Mouse (Mus musculus) heart, postnatal 0 days (tissue): Measurements from ENCODE around the gene Snx7. TPM values are rescaled to one million over a fixed set of nuclear protein-coding genes. Genes with fewer than 3 reads are reported as not detected.

Experiments used
- ATAC-seq: fragments of 200-750 bp; cut with Nextera tagmentation; 2 replicates; pipeline ENCODE4 v1.8.0; 2017; ENCODE audit warnings: low read depth, moderate number of reproducible peaks, moderate library complexity; ENCODE audit not compliant: insufficient read depth
- DNase-seq: peaks from one replicate; pipeline ENCODE4 v3.0.0-alpha.2; 2016; ENCODE audit warnings: low spot score
- H3K27ac ChIP-seq: fragments of 300-500 bp; sonication (generic); 2 replicates; pipeline ENCODE4 v1.5.1; 2014; ENCODE audit warnings: low read depth, mild to moderate bottlenecking
- H3K27me3 ChIP-seq: fragments of 300-500 bp; sonication (generic); 2 replicates; pipeline ENCODE4 v1.6.1; 2014; ENCODE audit warnings: low read length, mixed read lengths; ENCODE audit not compliant: control insufficient read depth, insufficient read depth
- H3K36me3 ChIP-seq: fragments of 300-500 bp; sonication (generic); replicated peaks from 2 replicates; pipeline ENCODE4 v1.6.1; 2014; ENCODE audit warnings: low read length, mixed read lengths; ENCODE audit not compliant: control insufficient read depth, insufficient read depth
- H3K4me1 ChIP-seq: fragments of 300-500 bp; sonication (generic); 2 replicates; pipeline ENCODE4 v1.6.1; 2014; ENCODE audit warnings: antibody characterized with exemption; ENCODE audit not compliant: control insufficient read depth, insufficient read depth
- H3K4me2 ChIP-seq: fragments of 300-500 bp; sonication (generic); 2 replicates; pipeline ENCODE4 v1.6.1; 2014; ENCODE audit warnings: low read depth, mild to moderate bottlenecking, low read length, moderate library complexity
- H3K4me3 ChIP-seq: fragments of 300-500 bp; sonication (generic); 2 replicates; pipeline ENCODE4 v1.5.1; 2014; ENCODE audit warnings: low read depth, low read length
- H3K9ac ChIP-seq: fragments of 300-500 bp; sonication (generic); replicated peaks from 2 replicates; pipeline ENCODE4 v1.6.1; 2014; ENCODE audit warnings: low read depth, low read length, mixed read lengths
- H3K9me3 ChIP-seq: fragments of 300-500 bp; sonication (generic); replicated peaks from 2 replicates; pipeline ENCODE4 v1.6.1; 2016; ENCODE audit warnings: low read length; ENCODE audit not compliant: control insufficient read depth
- CTCF ChIP-seq: IDR thresholded peaks from 2 replicates; pipeline ENCODE4 v1.5.1; 2016; ENCODE audit warnings: antibody characterized with exemption, control low read depth, low read depth
- EP300 ChIP-seq: IDR thresholded peaks from 2 replicates; pipeline ENCODE4 v1.6.1; 2016; ENCODE audit warnings: antibody characterized with exemption, low read depth
- WGBS: fragments of 180-500 bp; shearing (Covaris S2); extraction: QIAGEN DNeasy Blood & Tissue Kit; methylation state at CpG from one replicate; pipeline ENCODE4 v1.1.7; 2014; 5-methylcytosine and 5-hydroxymethylcytosine counted together
- polyA plus RNA-seq: library from polyadenylated mRNA; unstranded; fragments of >200 nt; fragmentation: Nextera tagmentation; extraction: Ambion mirVana; gene quantifications from 2 replicates; pipeline ENCODE4 v1.2.1, GENCODE M21; 2015
- total RNA-seq: library from RNA; depleted of rRNA; stranded (reverse); fragments of >200 nt; gene quantifications from 2 replicates; pipeline ENCODE4 v1.2.3, GENCODE M21; 2014; ENCODE audit warnings: low replicate concordance

The Snx7 gene
- total and polyA plus RNA-seq, 2 experiments from 2014 or later, result 19.3 to 28.5 TPM

GRCm38 (mm10) chr3:117812135-117812534 lies 56.6 kb downstream of the Snx7 start:
- Histone ChIP-seq H3K27me3 (no peaks in the 10 kb centered on the region), H3K4me2 (no peak overlapping the region), H3K27ac (no peak overlapping the region), H3K4me1 (no peaks in the 10 kb centered on the region), H3K4me3 (no peak overlapping the region), H3K36me3 (0 out of 2 replicates have a peak, but pooled peaks cover 3% of the 10 kb centered on the region), H3K9me3 (no peaks in the 10 kb centered on the region), H3K9ac (no peak overlapping the region)
- TF ChIP-seq CTCF, result no peak
- no peak for TF ChIP-seq EP300
- DNase-seq (no peak), ATAC-seq (no peak)
- WGBS, result 92% methylated on average over 4 of the region's 4 CpGs

GRCm38 (mm10) chr3:117805782-117806181 lies 63.0 kb downstream of the Snx7 start:
- Histone ChIP-seq H3K4me3 (no peak overlapping the region), H3K36me3 (0 out of 2 replicates have a peak, but pooled peaks cover 2% of the 10 kb centered on the region), H3K9ac (no peak overlapping the region), H3K4me2 (no peak overlapping the region), H3K4me1 (no peaks in the 10 kb centered on the region), H3K27ac (no peak overlapping the region), H3K27me3 (no peaks in the 10 kb centered on the region), H3K9me3 (no peaks in the 10 kb centered on the region)
- DNase-seq (no peak), ATAC-seq (no peak)
- WGBS, result 83% methylated on average over 6 of the region's 6 CpGs
- TF ChIP-seq CTCF (no peak), EP300 (no peak)

GRCm38 (mm10) chr3:117794501-117794900 lies 74.2 kb downstream of the Snx7 start:
- Histone ChIP-seq H3K4me1 (no peaks in the 10 kb centered on the region), H3K4me3 (no peak overlapping the region), H3K36me3 (peaks cover 8% of the 10 kb centered on the region; the same call in 1 of the 2 replicates), H3K4me2 (no peak overlapping the region), H3K9me3 (no peaks in the 10 kb centered on the region), H3K9ac (no peak overlapping the region), H3K27ac (no peak overlapping the region), H3K27me3 (no peaks in the 10 kb centered on the region)
- ATAC-seq (no peak), DNase-seq (no peak)
- TF ChIP-seq EP300 (no peak), CTCF (no peak)

- H3K27ac ChIP-seq, result no peak overlapping the region
- no peak for TF ChIP-seq EP300
- no peak for TF ChIP-seq CTCF
- no peak for DNase-seq
- no peak overlapping the region for H3K9ac ChIP-seq
- ATAC-seq, result no peak
- no peaks in the 10 kb centered on the region for H3K4me1 ChIP-seq
- WGBS, result 83% methylated on average over 4 of the region's 4 CpGs
- H3K9me3 ChIP-seq, result no peaks in the 10 kb centered on the region
- no peak overlapping the region for H3K4me3 ChIP-seq
- no peak overlapping the region for H3K4me2 ChIP-seq
- H3K27me3 ChIP-seq, result no peaks in the 10 kb centered on the region
- 0 out of 2 replicates have a peak, but pooled peaks cover 4% of the 10 kb centered on the region for H3K36me3 ChIP-seq
Measured at GRCm38 (mm10) chr3:117791951-117792350, 76.8 kb downstream of the Snx7 start.

GRCm38 (mm10) chr3:117791273-117791672 lies 77.5 kb downstream of the Snx7 start:
- TF ChIP-seq CTCF, result no peak
- TF ChIP-seq EP300, result no peak
- Histone ChIP-seq H3K9me3 (no peaks in the 10 kb centered on the region), H3K9ac (no peak overlapping the region), H3K36me3 (0 out of 2 replicates have a peak, but pooled peaks cover 4% of the 10 kb centered on the region), H3K27me3 (no peaks in the 10 kb centered on the region), H3K4me1 (no peaks in the 10 kb centered on the region), H3K27ac (no peak overlapping the region), H3K4me2 (no peak overlapping the region), H3K4me3 (no peak overlapping the region)
- no peak for ATAC-seq
- DNase-seq, result no peak
- 86% methylated on average over 2 of the region's 2 CpGs for WGBS
